Mouse (Mus musculus): ENCODE data around the gene Olfr1205.

Olfr1205 gene

DNA sequence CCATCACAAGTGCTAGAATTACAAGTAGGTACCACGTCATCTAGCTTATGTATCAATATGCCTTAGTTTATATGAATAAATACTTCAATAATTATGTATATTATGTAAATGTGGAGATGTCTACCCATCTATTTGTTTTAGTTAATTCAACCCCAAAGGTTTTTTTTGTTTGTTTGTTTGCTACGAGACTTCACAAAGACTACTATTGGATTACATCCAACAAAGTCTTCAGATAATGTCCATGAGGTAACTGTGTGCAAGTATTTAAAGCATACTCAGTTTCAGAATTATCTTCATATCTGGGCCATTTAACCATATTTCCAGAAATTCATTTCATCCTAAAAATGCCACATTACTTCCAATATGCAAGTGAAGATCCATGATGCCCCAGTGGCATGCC, at the start of gene Olfr1205:
Gene Olfr1205 (plus strand): TSS at position 301 of the 400 bp plus-strand sequence.
- H3K36me3 ChIP-seq (ENCODE audit: control insufficient read depth, insufficient read depth, low read length, poor library complexity, severe bottlenecking) = no peaks in the 10 kb centered on the region
- no peak for DNase-seq (ENCODE audit: low read depth, low spot score)
- no peaks in the 10 kb centered on the region for H3K27me3 ChIP-seq (ENCODE audit: control insufficient read depth, insufficient read depth, low read length, poor library complexity, severe bottlenecking)

DNA sequence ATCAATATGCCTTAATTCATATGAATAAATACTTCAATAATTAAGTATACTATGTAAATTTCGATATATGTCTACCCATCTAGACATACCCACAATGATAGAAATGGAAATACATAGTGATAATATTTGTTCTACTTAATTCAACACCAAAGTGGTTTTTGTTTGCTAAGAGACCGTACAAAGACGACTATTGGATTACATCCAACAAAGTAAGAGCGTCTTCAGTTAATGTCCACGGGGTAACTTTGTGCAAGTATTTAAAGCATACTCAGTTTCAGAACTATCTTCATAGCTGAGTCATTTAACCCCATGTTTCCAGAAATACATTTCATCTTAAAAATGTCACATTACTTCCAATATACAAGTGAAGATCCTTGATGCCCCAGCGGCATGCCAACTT, 36.8 kb upstream of the Olfr1205 start, which contains the start of gene Olfr1201:
Gene Olfr1201 (plus strand): TSS at position 301 of the 400 bp plus-strand sequence.
- Histone ChIP-seq H3K36me3 (ENCODE audit: control insufficient read depth, insufficient read depth, low read length, poor library complexity, severe bottlenecking) (no peaks in the 10 kb centered on the region), H3K27me3 (ENCODE audit: control insufficient read depth, insufficient read depth, low read length, poor library complexity, severe bottlenecking) (no peaks in the 10 kb centered on the region)
- no peak for DNase-seq (ENCODE audit: low read depth, low spot score)

DNA sequence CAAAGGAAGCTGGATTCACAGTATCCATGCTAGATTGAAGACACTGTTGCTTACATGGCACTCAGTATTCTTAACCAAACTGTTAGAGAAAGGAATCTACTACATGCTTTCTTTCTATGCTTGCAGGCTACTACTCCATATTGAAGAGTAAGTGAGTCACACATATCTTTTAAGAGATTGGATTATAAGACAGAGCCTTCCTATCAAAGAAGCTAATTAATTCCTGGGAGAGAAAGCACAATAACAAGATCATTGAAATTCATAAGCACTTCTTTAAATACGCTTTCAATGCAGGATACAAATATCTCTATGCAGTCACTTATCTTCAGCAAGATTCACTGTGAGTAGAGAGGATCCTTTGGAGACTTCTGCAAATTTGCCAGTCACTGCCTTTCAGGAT, 15.3 kb upstream of the Olfr1205 start, which contains the start of gene Olfr1202:
Gene Olfr1202 (plus strand): TSS at position 301 of the 400 bp plus-strand sequence.
- no peak for DNase-seq (ENCODE audit: low read depth, low spot score)
- no peaks in the 10 kb centered on the region for H3K27me3 ChIP-seq (ENCODE audit: control insufficient read depth, insufficient read depth, low read length, poor library complexity, severe bottlenecking)
- no peaks in the 10 kb centered on the region for H3K36me3 ChIP-seq (ENCODE audit: control insufficient read depth, insufficient read depth, low read length, poor library complexity, severe bottlenecking)

DNA sequence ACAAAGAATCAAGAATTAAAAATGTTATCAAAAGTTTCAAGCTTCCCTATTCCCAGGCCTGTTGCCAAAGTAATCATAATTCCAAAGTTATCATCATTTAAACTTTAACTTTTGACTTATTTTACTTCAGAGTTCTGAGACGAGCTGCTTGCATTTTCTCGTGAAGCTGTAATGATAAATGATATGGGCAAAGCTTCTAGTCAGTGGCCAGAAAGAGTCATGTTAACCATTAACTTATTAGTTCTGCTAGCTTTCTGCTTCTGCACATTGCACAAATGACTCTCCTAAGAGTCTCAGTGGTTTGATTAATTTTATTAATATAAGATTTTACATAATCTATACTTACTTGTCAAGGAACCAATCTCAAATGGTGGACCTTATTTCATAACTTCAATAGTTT, 8.9 kb downstream of the Olfr1205 start:
- Histone ChIP-seq H3K36me3 (ENCODE audit: control insufficient read depth, insufficient read depth, low read length, poor library complexity, severe bottlenecking) (no peaks in the 10 kb centered on the region), H3K27me3 (ENCODE audit: control insufficient read depth, insufficient read depth, low read length, poor library complexity, severe bottlenecking) (no peaks in the 10 kb centered on the region)
- DNase-seq (ENCODE audit: low read depth, low spot score) = no peak

DNA sequence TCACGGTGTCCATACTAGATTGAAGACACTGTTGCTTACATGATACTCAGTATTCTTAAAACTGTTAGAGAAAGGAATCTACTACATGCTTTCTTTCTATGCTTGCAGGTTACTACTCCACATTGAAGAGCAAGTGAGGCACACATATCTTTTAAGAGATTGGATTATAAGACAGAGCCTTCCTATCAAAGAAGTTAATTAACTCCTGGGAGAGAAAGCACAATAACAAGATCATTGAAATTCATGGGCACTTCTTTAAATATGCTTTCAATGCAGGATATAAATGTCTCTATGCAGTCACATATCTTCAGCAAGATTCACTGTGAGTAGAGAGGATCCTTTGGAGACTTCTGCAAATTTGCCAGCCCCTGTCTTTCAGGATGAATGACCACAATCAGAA, 19.5 kb downstream of the Olfr1205 start, which contains the start of gene Olfr1204:
Gene Olfr1204 (plus strand): TSS at position 301 of the 400 bp plus-strand sequence.
- DNase-seq (ENCODE audit: low read depth, low spot score) = no peak
- no peaks in the 10 kb centered on the region for H3K27me3 ChIP-seq (ENCODE audit: control insufficient read depth, insufficient read depth, low read length, poor library complexity, severe bottlenecking)
- no peaks in the 10 kb centered on the region for H3K36me3 ChIP-seq (ENCODE audit: control insufficient read depth, insufficient read depth, low read length, poor library complexity, severe bottlenecking)

DNA sequence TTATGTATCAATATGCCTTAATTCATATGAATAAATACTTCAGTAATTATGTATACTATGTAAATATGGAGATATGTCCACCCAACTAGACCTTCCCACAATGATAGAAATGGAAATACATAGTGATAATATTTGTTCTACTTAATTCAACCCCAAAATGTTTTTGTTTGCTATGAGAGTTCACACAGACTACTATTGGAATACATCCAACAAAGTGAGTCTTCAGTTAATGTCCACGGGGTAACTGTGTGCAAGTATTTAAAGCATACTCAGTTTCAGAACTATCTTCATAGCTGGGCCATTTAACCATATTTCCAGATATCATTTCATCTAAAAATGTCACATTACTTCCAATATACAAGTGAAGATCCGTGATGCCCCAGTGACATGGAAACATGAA, 33.4 kb downstream of the Olfr1205 start, which contains the start of gene Olfr1206:
Gene Olfr1206 (plus strand): TSS at position 301 of the 400 bp plus-strand sequence.
- no peaks in the 10 kb centered on the region for H3K36me3 ChIP-seq (ENCODE audit: control insufficient read depth, insufficient read depth, low read length, poor library complexity, severe bottlenecking)
- DNase-seq (ENCODE audit: low read depth, low spot score) = no peak
- no peaks in the 10 kb centered on the region for H3K27me3 ChIP-seq (ENCODE audit: control insufficient read depth, insufficient read depth, low read length, poor library complexity, severe bottlenecking)
